Mouse (Mus musculus): ENCODE measurements around the gene Usp12. TPM values are rescaled to one million over a fixed set of nuclear protein-coding genes. Genes with fewer than 3 reads are reported as not detected.

Gene Usp12
- 14.9 and 16.5 TPM in 2 replicates for polyA plus RNA-seq (2015; fragmentation: Nextera tagmentation; extraction: Ambion mirVana)

GRCm38 (mm10) chr5:146794853-146795252, at the start of gene Usp12:
Gene Usp12, minus strand, starts transcription at chr5:146795006.
- Histone ChIP-seq H3K4me1 (peaks cover 27% of the 10 kb centered on the region), H3K27ac (replicated peaks) (peak within 1 kb of the TSS; percentile 91), H3K9ac (replicated peaks) (peak within 1 kb of the TSS; percentile 86), H3K4me3 (peak within 1 kb of the TSS; percentile 72), H3K9me3 (no peaks in the 10 kb centered on the region), H3K36me3 (no peaks in the 10 kb centered on the region), H3K27me3 (no peaks in the 10 kb centered on the region), H3K4me2 (replicated peaks) (peak within 1 kb of the TSS; percentile 86)
- peak; percentile 97 for ATAC-seq (replicated peaks)
- WGBS: under 1% methylated on average over 46 of the region's 51 CpGs

DNA sequence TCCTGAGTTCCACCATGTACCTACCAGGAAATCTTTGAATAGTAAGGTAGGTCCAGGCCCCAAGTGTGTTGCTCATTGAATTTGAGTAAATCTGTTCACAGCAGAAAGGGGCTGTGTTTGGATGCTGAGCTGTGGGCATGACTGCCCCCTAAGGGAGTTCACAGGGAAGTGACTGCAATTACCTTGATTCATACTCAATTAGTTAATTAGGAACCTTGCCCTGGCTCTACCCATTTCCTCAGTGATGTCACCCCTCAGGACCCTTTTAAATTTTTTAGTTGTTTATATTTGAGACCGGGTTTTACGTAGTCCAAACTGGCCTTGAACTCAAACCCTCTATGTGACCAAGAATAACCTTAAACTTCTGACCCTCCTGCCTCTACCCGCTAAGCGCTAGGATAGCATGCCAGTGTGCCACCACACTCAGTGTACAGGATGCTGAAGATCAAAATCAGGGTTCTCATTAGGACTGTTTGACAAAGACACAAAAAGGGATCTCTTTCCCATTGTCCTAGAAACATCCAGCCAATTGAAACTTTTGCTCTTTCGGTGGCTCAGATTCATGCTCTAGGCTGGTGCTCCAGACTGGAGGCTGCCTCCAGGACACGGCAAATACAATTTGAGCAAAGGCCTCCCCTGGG, 49.6 kb upstream of the Usp12 start:
- ATAC-seq (replicated peaks): peak; percentile 62
- Histone ChIP-seq H3K9me3 (no peaks in the 10 kb centered on the region), H3K4me3 (peak overlapping the region; percentile 71), H3K9ac (replicated peaks) (peak overlapping the region; percentile 69), H3K27ac (replicated peaks) (peak overlapping the region; percentile 71), H3K4me2 (replicated peaks) (peak overlapping the region; percentile 99), H3K4me1 (peaks cover 17% of the 10 kb centered on the region; the same call in 1 of the 2 replicates), H3K36me3 (no peaks in the 10 kb centered on the region), H3K27me3 (no peaks in the 10 kb centered on the region)
- 4% methylated on average over 6 of the region's 6 CpGs for WGBS

GRCm38 (mm10) chr5:146841996-146842395, 47.2 kb upstream of the Usp12 start:
- H3K9ac ChIP-seq (replicated peaks): no peak overlapping the region

DNA sequence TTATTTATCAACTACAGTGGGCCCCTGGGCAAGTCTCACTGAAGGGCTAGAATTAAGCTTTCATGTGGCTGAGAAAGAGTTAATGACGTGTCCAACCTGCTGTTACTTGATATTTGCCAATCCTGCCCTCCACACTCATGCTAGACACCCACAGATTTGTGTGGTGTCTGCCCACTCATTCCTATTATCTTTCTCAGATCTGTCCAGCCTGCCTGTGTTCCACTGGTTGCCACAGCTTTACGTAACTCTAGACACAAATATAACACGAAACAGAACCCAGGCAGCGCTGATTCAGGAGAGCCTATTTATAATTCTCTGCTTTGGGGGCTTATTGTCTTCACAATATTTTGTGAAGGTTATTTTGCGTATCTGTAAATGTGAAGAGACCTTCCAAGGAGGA, 46.5 kb upstream of the Usp12 start:
- 94% methylated on average over 5 of the region's 5 CpGs for WGBS

More at GRCm38 (mm10) chr5:146841996-146842395, 47.2 kb upstream of the Usp12 start:
- no peaks in the 10 kb centered on the region for H3K9me3 ChIP-seq
- no peak overlapping the region for H3K4me3 ChIP-seq
- H3K4me1 ChIP-seq: peaks cover 17% of the 10 kb centered on the region; the same call in 1 of the 2 replicates
- no peak for ATAC-seq (replicated peaks)
- no peak overlapping the region for H3K27ac ChIP-seq (replicated peaks)
- no peak overlapping the region for H3K4me2 ChIP-seq (replicated peaks)
- H3K36me3 ChIP-seq: peaks cover 18% of the 10 kb centered on the region
- 69% methylated on average over 4 of the region's 4 CpGs for WGBS
- H3K27me3 ChIP-seq: no peaks in the 10 kb centered on the region

GRCm38 (mm10) chr5:146840422-146840821, 45.6 kb upstream of the Usp12 start:
- Histone ChIP-seq H3K27ac (replicated peaks) (no peak overlapping the region), H3K9ac (replicated peaks) (no peak overlapping the region), H3K4me1 (peaks cover 9% of the 10 kb centered on the region; the same call in 1 of the 2 replicates), H3K27me3 (no peaks in the 10 kb centered on the region), H3K9me3 (no peaks in the 10 kb centered on the region), H3K4me3 (no peak overlapping the region), H3K4me2 (replicated peaks) (no peak overlapping the region), H3K36me3 (peaks cover 34% of the 10 kb centered on the region)
- WGBS: 89% methylated on average over 4 of the region's 4 CpGs
- ATAC-seq (replicated peaks): no peak

More for the DNA sequence above, 46.5 kb upstream of the Usp12 start:
- ATAC-seq (replicated peaks): no peak
- H3K27me3 ChIP-seq: no peaks in the 10 kb centered on the region
- no peak overlapping the region for H3K9ac ChIP-seq (replicated peaks)
- H3K9me3 ChIP-seq: no peaks in the 10 kb centered on the region
- H3K36me3 ChIP-seq: peaks cover 25% of the 10 kb centered on the region
- no peak overlapping the region for H3K27ac ChIP-seq (replicated peaks)
- no peak overlapping the region for H3K4me2 ChIP-seq (replicated peaks)
- no peak overlapping the region for H3K4me3 ChIP-seq
- peaks cover 17% of the 10 kb centered on the region; the same call in 1 of the 2 replicates for H3K4me1 ChIP-seq

- Histone ChIP-seq H3K4me3 (no peak overlapping the region), H3K27me3 (no peaks in the 10 kb centered on the region), H3K27ac (replicated peaks) (no peak overlapping the region), H3K4me2 (replicated peaks) (no peak overlapping the region), H3K9me3 (no peaks in the 10 kb centered on the region), H3K9ac (replicated peaks) (no peak overlapping the region), H3K36me3 (peaks cover 39% of the 10 kb centered on the region), H3K4me1 (peaks cover 6% of the 10 kb centered on the region; the same call in 1 of the 2 replicates)
- no peak for ATAC-seq (replicated peaks)
- 63% methylated on average over 5 of the region's 5 CpGs for WGBS
These were observed 45.0 kb upstream of the Usp12 start for GRCm38 (mm10) chr5:146839760-146840159.

DNA sequence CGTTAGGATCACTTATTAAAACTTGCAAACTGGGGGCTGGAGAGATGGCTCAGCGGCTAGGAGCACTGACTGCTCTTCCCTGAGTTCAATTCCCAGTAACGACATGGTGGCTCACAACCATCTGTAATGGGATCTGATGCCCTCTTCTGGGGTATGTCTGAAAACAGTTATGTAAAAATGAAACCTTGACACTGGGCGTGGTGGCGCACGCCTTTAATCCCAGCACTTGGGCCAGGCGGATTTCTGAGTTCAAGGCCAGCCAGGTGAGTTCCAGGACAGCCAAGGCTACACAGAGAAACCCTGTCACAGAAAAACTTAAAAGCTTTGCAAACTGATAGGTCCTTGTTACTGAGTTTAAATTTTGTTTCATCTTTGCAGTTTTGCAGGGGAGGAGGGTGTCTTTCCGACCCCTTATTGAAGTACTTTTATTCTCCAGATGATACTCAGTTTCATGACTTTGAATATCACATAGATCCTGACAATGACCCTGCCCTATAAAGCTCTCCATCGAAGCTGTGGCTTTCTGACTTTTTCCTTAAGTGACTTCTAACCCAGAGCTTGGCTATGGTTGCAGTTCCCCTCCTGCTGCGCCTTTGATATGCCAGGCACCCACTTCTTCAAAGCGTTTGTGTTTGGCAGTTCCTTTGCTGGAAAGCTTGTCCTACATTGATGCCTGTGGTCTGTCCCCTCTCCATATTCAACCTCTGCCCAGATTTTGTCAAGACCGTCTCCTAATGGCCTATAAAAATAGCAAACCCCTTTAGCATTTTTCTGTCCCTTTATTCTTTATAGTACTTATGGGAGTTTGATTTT, 44.2 kb upstream of the Usp12 start:
- Histone ChIP-seq H3K4me3 (no peak overlapping the region), H3K9ac (replicated peaks) (no peak overlapping the region), H3K9me3 (no peaks in the 10 kb centered on the region), H3K4me1 (peaks cover 7% of the 10 kb centered on the region), H3K4me2 (replicated peaks) (no peak overlapping the region), H3K27ac (replicated peaks) (no peak overlapping the region), H3K27me3 (no peaks in the 10 kb centered on the region), H3K36me3 (peaks cover 45% of the 10 kb centered on the region)
- WGBS: 61% methylated on average over 12 of the region's 12 CpGs
- no peak for ATAC-seq (replicated peaks)

DNA sequence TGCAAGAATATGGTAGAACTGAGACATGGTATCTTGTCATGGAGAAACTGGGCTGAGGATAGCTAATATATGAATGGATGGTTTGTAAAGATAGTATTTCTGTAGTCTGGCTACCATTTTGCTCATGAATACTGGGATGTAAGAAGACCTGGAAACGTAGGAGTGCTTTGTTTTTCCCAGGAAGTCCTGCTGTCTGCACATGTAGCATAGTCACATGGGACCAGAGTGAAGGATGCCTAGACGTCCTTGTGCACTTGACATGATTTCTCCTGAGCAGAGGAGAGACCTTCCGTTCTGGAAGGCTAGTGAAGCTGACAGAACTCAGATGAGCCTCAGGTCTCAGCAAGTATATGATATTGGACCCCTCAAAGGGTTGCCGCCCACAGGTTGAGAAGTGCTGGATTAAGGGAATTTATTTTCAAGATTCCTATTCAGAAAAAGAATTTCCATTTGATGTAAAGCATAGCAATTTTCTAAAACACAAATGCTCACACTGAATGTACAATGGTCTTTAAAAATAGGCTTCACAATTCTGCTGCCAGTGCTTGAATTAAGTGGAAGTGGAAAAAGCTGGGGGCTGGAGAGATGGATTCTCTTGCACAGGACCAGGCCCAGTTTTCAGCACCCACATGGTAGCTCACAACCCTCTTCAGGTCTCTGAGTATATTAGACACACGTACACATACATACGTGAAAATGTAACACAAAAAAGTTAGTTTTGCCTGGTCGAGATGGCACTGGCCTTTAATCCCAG, 43.3 kb upstream of the Usp12 start:
- no peak overlapping the region for H3K4me2 ChIP-seq (replicated peaks)
- H3K9ac ChIP-seq (replicated peaks): no peak overlapping the region
- no peak overlapping the region for H3K27ac ChIP-seq (replicated peaks)
- H3K4me1 ChIP-seq: peaks cover 14% of the 10 kb centered on the region
- ATAC-seq (replicated peaks): no peak
- H3K4me3 ChIP-seq: no peak overlapping the region
- no peaks in the 10 kb centered on the region for H3K9me3 ChIP-seq
- peaks cover 45% of the 10 kb centered on the region for H3K36me3 ChIP-seq
- WGBS: 69% methylated on average over 7 of the region's 7 CpGs
- no peaks in the 10 kb centered on the region for H3K27me3 ChIP-seq

DNA sequence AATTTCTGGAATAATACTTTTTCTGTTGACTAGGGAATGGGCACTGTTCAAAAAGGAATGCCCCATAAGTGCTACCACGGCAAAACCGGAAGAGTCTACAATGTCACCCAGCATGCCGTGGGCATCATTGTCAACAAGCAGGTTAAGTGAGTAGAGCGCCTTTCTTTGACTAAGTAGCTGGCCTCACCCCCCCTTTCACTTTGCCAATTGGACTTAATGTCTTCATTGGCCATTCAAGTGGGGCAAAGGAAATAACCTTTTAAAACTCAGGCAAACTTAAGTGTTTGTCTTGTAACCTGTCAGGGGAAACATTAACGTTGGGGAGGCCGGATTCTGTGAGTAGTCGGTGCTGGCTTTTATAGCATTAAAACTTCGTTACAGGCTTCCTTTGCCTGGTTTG, 40.2 kb upstream of the Usp12 start:
- H3K27ac ChIP-seq (replicated peaks): no peak overlapping the region
- no peak for ATAC-seq (replicated peaks)
- no peak overlapping the region for H3K9ac ChIP-seq (replicated peaks)
- no peak overlapping the region for H3K4me2 ChIP-seq (replicated peaks)
- H3K4me1 ChIP-seq: peaks cover 20% of the 10 kb centered on the region
- no peak overlapping the region for H3K4me3 ChIP-seq
- no peaks in the 10 kb centered on the region for H3K27me3 ChIP-seq
- peaks cover 45% of the 10 kb centered on the region for H3K36me3 ChIP-seq
- 86% methylated on average over 8 of the region's 8 CpGs for WGBS
- H3K9me3 ChIP-seq: no peaks in the 10 kb centered on the region

DNA sequence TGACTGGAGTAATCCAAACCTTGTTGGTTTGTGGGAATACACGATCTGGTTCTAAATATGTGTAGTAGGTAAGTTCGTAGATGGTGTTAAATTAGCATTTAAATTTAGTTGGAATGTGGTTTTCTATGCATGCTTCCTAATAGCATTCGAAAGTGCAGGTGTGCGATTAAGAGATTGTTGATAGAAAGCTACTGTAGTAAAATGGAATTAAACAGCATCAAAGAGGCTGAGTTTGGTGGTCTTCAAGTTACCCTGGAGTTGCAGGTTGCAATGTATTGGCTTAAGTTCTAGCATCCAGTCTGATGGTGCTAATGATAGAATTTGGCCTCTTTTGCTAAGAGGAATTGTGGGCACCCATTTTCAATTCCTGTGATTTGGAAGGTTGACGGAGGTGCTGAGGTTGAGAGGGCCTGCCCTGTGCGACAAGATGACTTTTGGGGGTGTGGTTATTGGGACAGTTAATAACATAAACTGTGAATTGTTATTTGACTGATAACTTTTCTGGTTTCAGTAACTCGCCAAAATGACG, 38.9 kb upstream of the Usp12 start:
- peak overlapping the region; percentile 56 for H3K4me2 ChIP-seq (replicated peaks)
- 20% methylated on average over 8 of the region's 8 CpGs for WGBS
- peak overlapping the region; percentile 88; the same call in 1 of the 2 replicates for H3K27ac ChIP-seq (replicated peaks)
- H3K9me3 ChIP-seq: no peaks in the 10 kb centered on the region
- peak overlapping the region; percentile 84 for H3K4me3 ChIP-seq
- no peaks in the 10 kb centered on the region for H3K27me3 ChIP-seq
- peaks cover 20% of the 10 kb centered on the region for H3K4me1 ChIP-seq
- H3K36me3 ChIP-seq: peaks cover 43% of the 10 kb centered on the region
- no peak for ATAC-seq (replicated peaks)
- H3K9ac ChIP-seq (replicated peaks): peak overlapping the region; percentile 95

GRCm38 (mm10) chr5:146832769-146833448, 38.1 kb upstream of the Usp12 start, which contains the start of gene Rpl21:
Gene Rpl21, plus strand, starts transcription at chr5:146832890.
- peaks cover 35% of the 10 kb centered on the region for H3K36me3 ChIP-seq
- no peaks in the 10 kb centered on the region for H3K27me3 ChIP-seq
- peak within 1 kb of the TSS; percentile 88 for H3K27ac ChIP-seq (replicated peaks)
- peak within 1 kb of the TSS; percentile 56 for H3K4me2 ChIP-seq (replicated peaks)
- H3K4me1 ChIP-seq: peaks cover 20% of the 10 kb centered on the region
- peak within 1 kb of the TSS; percentile 95 for H3K9ac ChIP-seq (replicated peaks)
- peak; percentile 99 for ATAC-seq (replicated peaks)
- no peaks in the 10 kb centered on the region for H3K9me3 ChIP-seq
- H3K4me3 ChIP-seq: peak within 1 kb of the TSS; percentile 84
- under 1% methylated on average over 60 of the region's 60 CpGs for WGBS

Measured in forebrain, embryonic 15.5 days (tissue).